31 mouse cellular contexts compared by ENCODE assay signal in genomic region chr5:11989140-11989539, GRCm38 (mm10).
"Had no signal": no experiment of that assay in that cellular context is flagged by ENCODE, and none has a peak within 500 bp of the region (broad histone marks: within the 10 kb centered on the region; RNA-seq: fewer than 3 reads in every experiment).

No protein-coding gene starts in this region.

- H3K4me1 ChIP-seq: heart, embryonic 10.5 days; heart, embryonic 12.5 days; heart, embryonic 13.5 days; heart, embryonic 15.5 days; hindbrain, embryonic 10.5 days; hindbrain, embryonic 12.5 days; hindbrain, embryonic 13.5 days; hindbrain, embryonic 15.5 days; intestine, embryonic 15.5 days; kidney, embryonic 15.5 days had no signal

- H3K4me3 ChIP-seq: heart, embryonic 10.5 days; heart, embryonic 12.5 days; heart, embryonic 13.5 days; heart, embryonic 15.5 days; hindbrain, embryonic 10.5 days; hindbrain, embryonic 12.5 days; hindbrain, embryonic 13.5 days; hindbrain, embryonic 15.5 days; intestine, embryonic 15.5 days; kidney, embryonic 15.5 days; layer of hippocampus, adult 2 months; left cerebral cortex, adult 2 months had no signal

- H3K27ac ChIP-seq: heart, embryonic 10.5 days; heart, embryonic 13.5 days; heart, embryonic 15.5 days; hindbrain, embryonic 10.5 days; hindbrain, embryonic 12.5 days; hindbrain, embryonic 13.5 days; hindbrain, embryonic 14.5 days; hindbrain, embryonic 15.5 days; hindbrain, postnatal 0 days; intestine, embryonic 15.5 days; kidney, embryonic 15.5 days; kidney, postnatal 0 days; layer of hippocampus, adult 2 months; left cerebral cortex, adult 2 months had no signal

- H3K27me3 ChIP-seq: heart, embryonic 12.5 days; heart, embryonic 13.5 days; heart, embryonic 15.5 days; hindbrain, embryonic 12.5 days; hindbrain, embryonic 13.5 days; hindbrain, embryonic 15.5 days; intestine, embryonic 15.5 days; kidney, embryonic 15.5 days had no signal

- H3K4me2 ChIP-seq: heart, embryonic 11.5 days; heart, embryonic 12.5 days; heart, embryonic 13.5 days; heart, embryonic 15.5 days; hindbrain, embryonic 12.5 days; hindbrain, embryonic 13.5 days; hindbrain, embryonic 14.5 days; hindbrain, embryonic 15.5 days; intestine, embryonic 15.5 days; kidney, embryonic 15.5 days had no signal

- H3K36me3 ChIP-seq: heart, embryonic 10.5 days; heart, embryonic 12.5 days; heart, embryonic 13.5 days; heart, embryonic 15.5 days; hindbrain, embryonic 10.5 days; hindbrain, embryonic 12.5 days; hindbrain, embryonic 13.5 days; hindbrain, embryonic 15.5 days; intestine, embryonic 15.5 days; kidney, embryonic 15.5 days had no signal

- DNase-seq: heart, postnatal 10 days; heart, postnatal 14 days; heart, postnatal 36 days; heart, postnatal 4 days; kidney, adult 11 months; kidney, adult 18-20 months; kidney, adult 2 months; kidney, adult 8-10 months; kidney, adult 9 months; kidney, postnatal 10 days; kidney, postnatal 25 days; kidney, postnatal 36 days; kidney, postnatal 4 days; layer of hippocampus, adult 9-11 months; layer of hippocampus, postnatal 36 days had no signal

- H3K9ac ChIP-seq: heart, embryonic 12.5 days; heart, embryonic 13.5 days; heart, embryonic 15.5 days; hindbrain, embryonic 12.5 days; hindbrain, embryonic 13.5 days; hindbrain, embryonic 14.5 days; hindbrain, embryonic 15.5 days; intestine, embryonic 15.5 days; kidney, embryonic 15.5 days had no signal

- H3K9me3 ChIP-seq: heart, embryonic 10.5 days; heart, embryonic 12.5 days; heart, embryonic 15.5 days; hindbrain, embryonic 10.5 days; hindbrain, embryonic 12.5 days; hindbrain, embryonic 13.5 days; hindbrain, embryonic 15.5 days; intestine, embryonic 15.5 days; kidney, embryonic 15.5 days had no signal
